Mouse (Mus musculus): ENCODE data around the gene Inha.
A peak's percentile ranks its signal among the peaks of the same experiment; 100 is the strongest.

Inha gene

DNA sequence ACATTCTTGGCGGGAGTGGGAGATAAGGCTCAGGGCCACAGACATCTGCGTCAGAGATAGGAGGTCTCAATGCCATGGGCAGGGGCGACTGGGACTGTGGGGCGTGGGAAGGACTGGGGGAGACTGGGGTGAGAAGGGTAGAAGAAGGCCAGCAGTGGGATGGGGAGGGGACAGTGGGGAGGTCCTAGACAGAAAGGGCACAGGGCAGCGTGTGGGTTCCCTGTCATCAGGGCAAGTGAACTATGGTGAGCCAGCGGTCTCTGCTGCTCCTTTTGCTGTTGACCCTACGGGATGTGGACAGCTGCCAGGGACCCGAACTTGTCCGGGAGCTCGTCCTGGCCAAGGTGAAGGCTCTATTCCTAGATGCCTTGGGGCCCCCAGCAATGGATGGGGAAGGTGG lies at the start of gene Inha:
TSS of gene Inha (plus strand) at position 72 of the 400 bp plus-strand sequence.
- no peak for DNase-seq (ENCODE audit: low spot score in 2 of 2)

DNA sequence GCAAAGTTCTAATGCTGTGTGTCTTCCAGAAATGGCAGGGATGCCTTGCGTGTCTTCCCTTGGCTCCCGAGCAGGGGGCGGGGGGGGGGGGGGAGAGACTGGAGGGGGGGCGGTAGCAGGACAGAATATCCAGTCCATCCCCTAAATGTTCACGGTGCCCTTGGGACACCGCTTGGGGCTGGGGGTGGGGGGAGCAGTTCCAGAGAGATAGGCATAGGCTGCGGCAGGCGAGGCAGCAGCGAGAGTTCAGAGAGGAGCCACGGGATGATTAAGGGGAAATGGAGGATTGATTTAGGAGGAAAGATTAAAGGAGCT lies 49.2 kb upstream of the Inha start:
- DNase-seq (ENCODE audit: low spot score in 2 of 2), result no peak

DNA sequence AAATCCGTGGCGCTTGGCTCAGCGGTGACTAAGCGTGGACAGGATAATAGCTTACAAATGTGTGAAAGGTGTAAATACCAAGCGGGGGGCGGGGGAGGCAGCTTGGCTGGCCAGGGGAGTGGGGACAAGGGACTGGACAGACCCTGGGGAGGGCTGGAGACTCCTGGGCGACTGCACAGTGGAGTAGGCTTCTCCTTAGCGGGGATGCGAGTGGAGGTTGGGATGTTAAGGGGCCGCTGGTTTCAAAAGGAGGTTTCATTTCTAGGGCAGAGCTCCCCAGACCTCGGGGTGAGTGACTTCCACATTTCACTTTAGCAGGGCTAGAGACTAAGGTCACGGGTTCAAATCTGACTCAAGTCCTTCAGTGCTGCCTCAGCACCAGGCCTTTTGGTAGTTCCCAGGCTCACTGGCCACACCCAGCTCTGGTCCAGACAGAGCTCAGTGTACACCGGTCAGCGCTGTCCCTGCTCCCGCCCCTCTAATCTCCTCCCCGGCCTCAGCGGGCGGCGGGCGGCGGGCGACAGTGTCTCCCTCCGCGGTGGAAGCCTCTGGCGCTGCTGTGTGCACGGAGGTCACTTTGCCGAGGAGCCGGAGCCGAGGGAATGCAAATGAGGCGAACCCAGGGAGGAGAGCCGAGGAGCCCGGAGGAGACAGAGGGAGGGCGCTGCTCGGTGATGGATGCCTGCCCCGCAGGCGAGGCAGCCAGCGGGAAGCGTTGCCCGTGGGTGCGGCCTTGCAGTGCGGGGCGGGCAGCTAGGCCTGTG lies 48.7 kb upstream of the Inha start:
- DNase-seq (ENCODE audit: low spot score in 2 of 2), result peak in 1 of 2 experiments; percentile 52

DNA sequence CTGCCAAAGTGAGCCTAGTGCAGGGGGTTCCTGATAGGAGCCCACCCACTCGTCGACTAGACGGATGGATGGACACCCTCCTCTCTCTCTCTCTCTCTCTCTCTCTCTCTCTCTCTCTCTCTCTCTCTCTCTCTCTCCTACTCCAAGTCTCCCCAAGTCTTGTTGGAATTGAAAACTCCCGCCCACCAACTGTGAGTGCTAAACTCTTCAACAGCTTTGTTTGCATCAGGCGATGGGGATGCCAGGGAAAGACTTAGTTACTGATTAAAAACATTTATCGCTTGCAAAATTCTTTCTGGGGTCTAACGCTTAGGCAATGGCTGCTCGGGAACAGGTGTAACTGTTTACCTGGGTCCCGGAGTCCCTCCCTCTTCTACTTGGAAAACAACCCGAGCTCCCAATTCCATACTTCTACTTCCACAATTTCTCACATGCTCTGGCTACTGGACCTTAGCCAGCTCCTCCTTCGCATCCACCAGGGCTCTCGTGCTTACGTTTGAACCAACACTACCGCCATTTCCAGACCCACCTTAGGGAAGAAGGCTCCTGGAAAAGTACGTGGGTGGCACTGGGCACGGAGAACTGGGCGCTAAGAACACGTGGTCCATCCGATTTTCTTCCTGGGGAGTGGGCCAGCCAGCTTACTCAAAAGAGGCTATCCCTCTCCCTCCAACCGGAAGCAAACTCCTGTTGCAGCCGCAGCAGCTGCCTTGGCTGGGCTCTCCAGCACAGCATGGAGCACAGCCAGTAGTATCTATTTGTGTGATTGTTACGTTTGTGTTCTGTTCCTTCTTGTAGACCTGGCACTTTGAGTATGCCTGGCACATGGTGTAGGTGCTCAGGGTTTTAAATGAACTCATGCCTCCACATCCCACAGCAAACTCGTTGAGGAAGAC lies 47.8 kb upstream of the Inha start:
- no peak for DNase-seq (ENCODE audit: low spot score in 2 of 2)

DNA sequence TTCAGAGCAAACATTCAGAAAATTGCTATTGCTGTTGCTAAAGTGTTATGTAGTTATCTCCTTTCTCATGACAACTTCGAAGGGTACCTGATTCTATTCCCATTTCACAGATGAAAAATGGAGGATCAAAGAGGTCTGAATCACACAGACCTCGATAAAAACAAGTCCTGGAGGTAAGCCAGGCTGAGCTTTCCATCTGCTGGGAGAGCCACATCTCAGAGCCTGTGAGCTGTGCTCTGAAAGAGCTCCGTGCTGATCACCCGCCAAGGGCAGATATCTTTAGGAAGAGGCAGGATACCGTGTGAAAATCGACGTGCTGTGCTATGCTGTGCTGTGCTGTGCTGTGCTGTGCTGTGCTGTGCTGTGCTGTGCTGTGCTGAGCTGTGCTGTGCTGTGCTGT lies 46.6 kb upstream of the Inha start:
- no peak for DNase-seq (ENCODE audit: low spot score in 2 of 2)

DNA sequence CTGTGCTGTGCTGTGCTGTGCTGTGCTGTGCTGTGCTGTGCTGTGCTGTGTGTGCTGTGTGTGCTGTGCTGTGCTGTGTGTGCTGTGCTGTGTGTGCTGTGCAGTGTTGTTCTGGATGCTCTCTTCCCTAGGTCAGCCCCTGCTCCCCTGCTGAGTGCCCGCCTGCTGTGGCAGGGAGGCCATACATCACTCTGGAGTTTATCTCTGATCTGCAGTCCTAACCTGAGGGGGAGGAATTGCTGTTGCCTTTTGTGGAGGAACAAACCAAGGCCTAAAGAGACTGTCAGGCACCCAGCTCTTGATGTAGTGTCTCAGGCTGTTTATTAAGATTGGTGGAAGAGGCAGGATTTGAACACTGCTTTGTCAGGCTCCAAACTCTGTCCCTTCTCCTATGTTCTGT lies 44.2 kb upstream of the Inha start:
- DNase-seq (ENCODE audit: low spot score in 2 of 2), result no peak

DNA sequence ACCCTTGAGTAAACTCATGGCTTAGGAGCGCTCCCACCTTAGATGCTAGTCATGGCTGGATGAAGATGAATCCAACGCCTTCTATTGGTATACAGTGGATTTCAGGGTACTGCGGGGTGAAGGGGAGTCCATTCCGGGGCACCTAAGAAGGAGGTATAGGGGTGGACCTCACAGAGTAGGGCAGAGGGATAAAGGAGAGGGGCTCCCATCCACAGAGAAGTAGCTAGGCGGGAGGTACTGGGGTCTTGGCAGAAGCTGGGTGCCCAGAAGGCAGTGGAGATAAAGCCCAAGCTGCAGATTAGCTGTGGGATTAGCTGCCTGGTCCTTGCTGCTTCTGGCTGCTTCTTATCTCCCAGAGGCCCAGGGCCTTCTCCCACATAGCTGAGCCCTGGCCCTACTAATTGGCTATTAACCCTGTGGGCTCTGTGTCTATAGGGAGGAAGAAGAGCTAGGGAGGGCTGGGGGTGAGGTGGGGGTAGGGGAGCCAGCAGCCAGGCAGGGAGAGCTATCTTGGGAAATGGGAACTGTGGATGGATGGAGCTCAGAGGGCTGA lies 43.1 kb upstream of the Inha start:
- DNase-seq (ENCODE audit: low spot score in 2 of 2), result no peak

DNA sequence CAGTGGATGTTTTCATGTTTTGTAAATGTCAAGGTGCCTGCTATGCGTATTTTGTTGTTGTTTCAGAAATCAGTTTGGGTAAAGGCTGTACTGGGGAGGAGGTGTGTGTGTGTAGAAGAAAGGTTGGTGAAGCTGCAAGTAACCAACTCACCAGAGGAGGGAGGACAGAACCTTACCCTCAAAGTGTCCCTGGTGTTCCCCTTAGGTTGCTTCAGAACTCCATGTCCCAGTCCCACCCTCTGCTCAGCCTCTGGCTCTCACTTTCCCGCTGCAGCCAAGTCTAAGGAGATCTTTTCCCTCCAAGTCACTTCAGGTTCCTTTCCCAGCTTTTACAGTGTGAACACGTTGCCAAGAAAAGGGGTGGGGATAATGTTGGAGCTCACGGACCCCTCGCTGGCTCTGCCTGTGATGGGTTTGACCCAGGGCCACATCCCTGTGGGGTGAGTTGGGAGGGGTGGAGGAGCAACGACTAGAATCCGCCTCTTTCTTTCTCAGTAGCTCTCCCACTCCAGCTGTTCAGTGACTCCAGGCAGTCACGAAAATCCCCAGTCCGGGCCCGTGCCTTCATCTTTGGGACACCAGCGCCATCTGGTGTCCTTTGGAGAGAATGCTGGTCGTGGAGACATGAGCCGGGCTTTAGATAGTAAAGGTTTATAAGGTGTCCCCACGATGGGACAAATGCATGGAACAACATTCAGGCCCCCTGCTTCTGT lies 39.5 kb upstream of the Inha start:
- peak; percentile 77 to 82 for DNase-seq (ENCODE audit: low spot score in 2 of 2)

DNA sequence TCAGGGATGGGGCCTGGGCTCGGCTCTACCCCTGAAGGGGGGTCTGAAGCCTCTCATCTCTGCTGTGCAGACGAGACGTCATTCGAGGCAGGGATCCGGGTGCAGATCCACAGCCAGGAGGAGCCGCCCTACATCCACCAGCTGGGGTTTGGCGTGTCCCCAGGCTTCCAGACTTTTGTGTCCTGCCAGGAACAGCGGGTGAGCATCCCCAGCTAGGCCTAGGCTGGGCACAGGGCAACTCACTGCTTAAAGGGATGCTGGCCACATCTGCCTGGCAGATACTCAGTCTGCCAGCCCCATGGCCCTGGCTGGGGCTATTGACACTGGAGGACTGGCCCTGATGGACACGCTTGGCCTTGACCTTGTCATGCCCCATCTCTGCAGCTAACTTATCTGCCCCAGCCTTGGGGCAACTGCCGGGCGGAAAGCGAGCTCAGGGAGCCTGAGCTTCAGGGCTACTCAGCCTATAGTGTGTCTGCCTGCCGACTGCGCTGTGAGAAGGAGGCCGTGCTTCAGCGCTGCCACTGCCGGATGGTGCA lies 37.5 kb upstream of the Inha start:
- DNase-seq (ENCODE audit: low spot score in 2 of 2), result no peak

DNA sequence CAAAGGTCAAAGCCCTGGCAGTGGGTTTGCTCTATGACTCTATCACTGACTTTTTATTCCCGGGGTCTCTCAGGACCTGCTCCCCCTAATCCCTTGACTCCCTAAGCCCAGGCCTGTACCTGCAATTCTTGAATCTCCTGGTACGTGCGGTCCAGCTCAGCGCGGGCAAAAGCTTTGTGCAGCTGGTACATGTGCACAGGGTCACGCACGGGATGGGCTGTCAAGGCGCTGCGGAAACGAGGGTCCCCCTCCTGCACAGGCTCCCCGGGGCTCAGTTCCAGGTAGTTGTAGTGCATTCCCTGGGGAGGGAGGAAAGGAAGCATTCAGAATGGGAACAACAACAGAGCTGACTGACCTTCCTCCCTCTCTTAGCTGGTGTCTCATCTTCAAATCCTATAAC lies 30.4 kb upstream of the Inha start:
- no peak for DNase-seq (ENCODE audit: low spot score in 2 of 2)

DNA sequence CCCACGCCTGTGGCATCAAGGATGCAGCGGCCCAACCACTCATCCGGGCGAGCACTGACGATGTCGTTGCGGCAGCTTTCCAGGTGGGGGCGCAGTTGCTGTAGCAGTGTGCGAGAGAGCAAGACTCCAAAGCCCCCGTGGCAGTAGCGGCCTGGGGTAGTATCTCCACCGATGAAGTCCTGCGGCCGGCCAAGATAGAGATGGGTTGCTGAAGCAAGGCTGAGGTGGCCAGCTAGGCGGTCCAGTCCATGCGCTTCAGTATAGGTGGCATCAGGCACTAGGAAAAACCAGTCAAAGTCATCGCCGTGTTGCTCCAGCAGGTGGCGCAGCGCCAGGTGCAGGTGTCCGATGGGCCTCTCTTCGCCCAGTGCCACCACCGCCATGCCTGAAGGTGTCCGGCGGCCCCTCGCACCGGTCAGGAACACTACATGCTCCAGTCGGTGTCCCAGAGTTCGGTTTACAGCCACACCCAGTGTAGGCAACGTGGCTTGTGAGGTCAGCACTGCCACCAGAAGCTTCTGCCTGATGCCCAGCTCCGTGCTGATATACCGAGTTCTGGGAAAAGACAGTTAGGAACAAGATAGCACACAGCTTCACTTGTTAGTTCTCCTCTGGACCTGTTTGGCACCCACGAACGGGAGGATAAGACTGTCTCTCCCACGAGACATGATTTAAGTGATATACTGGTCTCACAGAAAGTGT lies 29.5 kb upstream of the Inha start:
- peak; percentile 77 to 83 for DNase-seq (ENCODE audit: low spot score in 2 of 2)

DNA sequence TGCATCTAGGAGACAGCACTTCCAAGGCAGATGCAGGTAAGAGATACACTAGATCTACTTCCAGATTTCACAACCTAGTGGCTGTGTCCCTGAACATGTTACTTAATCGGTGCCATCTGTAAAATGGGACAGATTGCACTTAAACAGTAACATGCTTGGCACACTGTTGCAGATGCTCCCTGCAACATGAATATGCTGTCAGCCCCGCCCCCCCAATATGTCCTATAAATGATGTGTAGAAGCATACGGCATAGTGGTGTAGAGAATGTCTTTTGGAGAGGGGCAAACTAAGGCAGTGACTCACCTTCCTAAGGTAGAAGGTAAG lies 28.9 kb upstream of the Inha start:
- DNase-seq (ENCODE audit: low spot score in 2 of 2), result no peak

DNA sequence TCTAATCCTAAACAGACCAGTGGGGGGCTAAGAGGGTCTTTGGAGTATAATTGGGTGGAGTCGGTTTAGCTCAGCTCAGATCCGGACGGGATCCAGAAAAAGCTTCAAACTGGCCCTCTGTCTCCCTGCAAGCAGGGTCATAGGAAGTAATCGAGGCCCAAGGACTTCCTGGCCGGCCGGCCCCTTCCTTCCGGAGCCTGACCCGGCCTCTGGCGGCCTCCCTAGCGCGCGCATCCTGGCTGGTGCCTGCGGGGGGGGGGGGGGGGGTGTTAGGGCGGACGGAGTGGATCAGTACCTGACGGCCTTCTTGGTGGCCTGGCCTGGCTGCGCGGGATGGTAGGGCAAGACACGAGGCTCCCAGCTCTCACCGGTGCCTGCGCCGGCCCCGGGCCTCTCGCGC lies 28.4 kb upstream of the Inha start:
- no peak for DNase-seq (ENCODE audit: low spot score in 2 of 2)

DNA sequence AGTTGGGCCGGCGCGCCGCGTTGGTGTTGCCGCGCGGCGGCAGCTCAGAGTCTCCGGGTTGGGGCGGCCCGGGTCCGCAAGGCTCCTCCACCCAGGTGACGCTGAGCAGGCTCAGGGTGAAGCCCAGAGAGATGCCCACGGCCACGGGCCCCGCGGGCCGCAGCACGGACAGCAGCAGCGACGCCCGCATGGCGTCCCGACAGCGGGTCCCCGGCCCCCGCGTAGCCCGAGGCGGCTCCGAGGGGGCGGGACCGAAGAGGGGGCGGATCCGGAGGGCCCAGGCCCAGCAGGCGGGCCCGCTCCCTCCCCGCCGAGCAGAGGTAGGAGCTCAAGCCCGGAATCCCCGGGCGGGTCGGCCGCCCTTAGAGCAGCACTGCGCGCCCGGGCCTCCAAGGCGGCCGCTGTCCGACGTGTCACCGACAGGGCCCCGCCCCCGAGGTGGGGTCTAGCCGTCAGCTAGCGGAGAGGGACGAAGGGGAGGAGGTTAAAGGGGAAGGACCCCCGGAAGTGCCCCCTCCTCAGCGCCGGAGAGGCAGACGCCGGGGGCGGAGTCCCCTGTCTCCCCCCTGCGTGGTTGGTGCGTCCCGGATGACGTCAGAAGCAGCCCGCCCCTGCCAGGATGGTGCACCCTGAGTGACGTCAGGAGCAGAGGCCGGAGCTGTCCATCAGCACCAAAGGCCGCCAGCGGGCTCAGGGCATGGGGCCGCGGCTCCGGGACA lies 27.8 kb upstream of the Inha start, which contains the start of the genes Chpf and Tmem198:
TSS of gene Chpf (minus strand) at position 392 of the 719 bp plus-strand sequence.
TSS of gene Tmem198 (plus strand) at position 617 of the 719 bp plus-strand sequence.
- DNase-seq (ENCODE audit: low spot score in 2 of 2), result peak; percentile 96 to 97

DNA sequence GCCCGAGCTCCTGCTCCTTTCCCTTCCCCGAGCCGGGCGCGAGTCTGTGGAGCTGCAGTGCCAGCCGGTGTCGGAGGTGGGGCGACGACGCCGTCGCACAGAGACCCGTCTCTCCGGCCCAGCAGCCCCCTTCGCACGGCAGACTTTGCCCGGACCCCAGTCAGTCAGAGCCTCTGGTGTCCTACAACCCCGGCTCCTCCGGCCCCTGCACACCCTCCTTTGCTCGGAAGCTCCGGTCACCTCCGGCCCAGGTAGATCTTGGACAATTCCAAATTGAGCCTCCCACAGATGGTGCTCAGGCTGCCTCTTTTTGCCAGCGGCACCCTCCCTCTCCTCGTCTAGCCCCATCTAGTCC lies 27.3 kb upstream of the Inha start:
- no peak for DNase-seq (ENCODE audit: low spot score in 2 of 2)

DNA sequence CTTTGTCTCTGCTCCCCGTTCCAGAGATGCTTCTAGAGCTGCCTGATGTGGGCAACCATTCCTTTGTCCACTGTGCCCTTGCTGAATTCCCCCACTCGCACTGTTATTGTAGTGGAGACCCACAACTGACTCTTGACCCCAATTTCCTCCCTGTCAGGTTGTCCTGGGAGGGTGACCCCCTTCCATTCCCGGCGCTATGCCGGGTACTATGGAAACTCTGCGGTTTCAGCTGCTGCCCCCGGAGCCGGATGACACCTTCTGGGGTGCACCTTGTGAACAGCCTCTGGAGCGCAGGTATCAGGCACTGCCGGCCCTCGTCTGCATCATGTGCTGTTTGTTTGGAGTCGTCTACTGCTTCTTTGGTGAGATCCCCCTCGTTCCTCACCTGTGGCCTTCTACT lies 26.8 kb upstream of the Inha start:
- DNase-seq (ENCODE audit: low spot score in 2 of 2), result no peak

DNA sequence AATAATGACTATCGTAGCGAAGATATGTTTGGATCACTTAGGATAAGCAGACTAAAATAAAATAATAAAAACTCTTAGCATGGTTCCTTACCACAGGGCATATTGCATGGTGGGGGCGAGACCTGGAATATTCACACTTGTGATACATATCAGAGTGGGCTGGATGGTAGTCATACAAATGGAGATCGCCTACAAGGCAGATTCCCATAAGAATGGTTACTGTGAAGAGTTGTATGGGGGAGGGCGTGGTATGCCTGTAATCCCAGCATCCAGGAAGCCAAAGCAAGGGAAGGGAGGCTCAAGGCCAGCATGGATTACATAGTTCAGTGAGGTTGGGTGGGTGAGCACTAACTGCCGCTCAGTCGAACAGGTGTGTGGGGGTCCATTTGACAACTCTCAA lies 26.1 kb upstream of the Inha start:
- DNase-seq (ENCODE audit: low spot score in 2 of 2), result no peak

DNA sequence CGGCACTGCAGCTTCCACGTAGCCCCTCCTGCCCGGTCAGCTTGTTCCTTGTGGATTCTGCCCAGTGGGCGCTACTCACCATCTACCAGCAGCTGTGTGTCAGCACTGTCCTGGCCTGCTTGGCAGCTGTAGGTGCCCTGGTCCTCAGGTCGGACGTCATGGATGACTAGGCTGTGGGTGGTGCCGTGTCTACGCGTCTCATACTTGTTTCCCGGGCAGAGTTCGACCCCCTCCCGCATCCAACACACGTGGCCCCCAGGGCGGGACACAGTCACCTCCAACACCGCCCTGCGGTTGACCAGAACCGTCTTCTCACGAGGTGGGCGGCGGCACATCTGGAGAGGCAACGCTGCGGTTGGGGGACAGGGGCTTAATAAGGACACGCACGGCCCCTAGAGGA lies 20.3 kb upstream of the Inha start:
- DNase-seq (ENCODE audit: low spot score in 2 of 2), result no peak

DNA sequence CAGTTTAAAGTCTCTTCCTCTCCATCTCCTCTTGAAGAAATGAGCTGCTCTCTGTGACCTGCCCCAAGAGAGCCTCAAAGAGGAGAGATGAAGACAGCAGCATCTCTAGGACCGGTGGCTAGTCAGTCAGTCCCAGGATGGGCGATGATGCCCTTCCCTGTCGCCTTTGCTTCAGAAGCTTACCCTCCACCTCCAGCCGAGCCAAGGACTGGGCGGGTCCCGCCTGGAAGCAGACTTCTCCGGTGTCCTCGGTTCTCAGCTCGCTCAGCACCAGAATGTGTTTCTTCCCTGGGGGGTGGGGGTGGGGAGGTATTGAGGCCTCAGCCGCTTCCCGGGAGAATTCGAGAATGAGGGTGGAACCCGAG lies 19.9 kb upstream of the Inha start:
- no peak for DNase-seq (ENCODE audit: low spot score in 2 of 2)

DNA sequence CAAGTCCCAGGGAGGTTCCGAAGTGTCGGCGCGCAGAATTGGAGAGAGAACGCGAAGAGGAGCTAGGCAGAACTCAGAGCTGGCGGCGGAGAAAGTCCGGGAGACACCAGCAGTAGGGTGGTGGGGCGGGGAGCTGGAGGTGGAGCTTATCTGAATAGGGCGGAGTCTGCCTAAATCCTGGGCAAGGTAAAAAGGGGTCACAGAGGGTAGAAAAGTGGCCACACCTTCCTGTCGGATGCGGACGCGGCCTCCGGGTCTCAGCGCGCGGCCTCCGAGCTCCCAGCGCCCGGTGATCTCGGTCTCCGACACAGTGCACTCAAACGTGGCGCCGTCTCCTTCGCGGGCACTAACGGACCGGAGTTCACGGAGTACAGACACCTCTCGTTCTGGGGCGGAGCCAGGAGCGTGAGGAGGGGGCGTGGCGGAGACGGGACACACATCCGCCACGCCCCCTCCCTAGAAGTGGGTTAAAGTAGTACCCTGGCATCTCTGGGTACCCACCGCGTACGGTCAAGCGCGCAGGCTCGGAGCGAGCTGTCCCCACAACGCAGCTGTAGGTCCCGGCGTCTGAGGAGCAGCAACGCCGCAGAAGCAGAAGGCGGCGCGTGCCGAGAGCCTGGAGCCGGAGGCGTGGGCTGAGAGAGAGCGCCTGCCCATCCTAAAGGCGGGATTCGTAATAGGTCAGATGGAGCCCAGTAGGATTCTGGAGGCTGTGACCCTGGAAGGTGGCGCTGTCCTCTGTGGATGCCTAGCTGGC lies 19.3 kb upstream of the Inha start:
- peak; percentile 62 to 80 for DNase-seq (ENCODE audit: low spot score in 2 of 2)
